Mouse (Mus musculus) ES-E14 (cell line): ENCODE measurements around the gene Smim14.

Experiments used
- CHD2 ChIP-seq: IDR thresholded peaks from 2 replicates; pipeline ENCODE4 v1.6.1; 2014; ENCODE audit warnings: mild to moderate bottlenecking, low read depth, low read length, inconsistent platforms
- HCFC1 ChIP-seq: IDR thresholded peaks from 2 replicates; pipeline ENCODE4 v1.6.1; 2012; ENCODE audit warnings: low read length, inconsistent platforms, borderline replicate concordance; ENCODE audit not compliant: insufficient read depth
- ZC3H11A ChIP-seq: IDR thresholded peaks from 2 replicates; pipeline ENCODE4 v1.6.1; 2012; ENCODE audit warnings: low read depth, mild to moderate bottlenecking, inconsistent platforms, low read length, borderline replicate concordance
- ZNF384 ChIP-seq: IDR thresholded peaks from 2 replicates; pipeline ENCODE4 v1.6.1; 2012; ENCODE audit warnings: low read depth, low read length, inconsistent platforms

DNA sequence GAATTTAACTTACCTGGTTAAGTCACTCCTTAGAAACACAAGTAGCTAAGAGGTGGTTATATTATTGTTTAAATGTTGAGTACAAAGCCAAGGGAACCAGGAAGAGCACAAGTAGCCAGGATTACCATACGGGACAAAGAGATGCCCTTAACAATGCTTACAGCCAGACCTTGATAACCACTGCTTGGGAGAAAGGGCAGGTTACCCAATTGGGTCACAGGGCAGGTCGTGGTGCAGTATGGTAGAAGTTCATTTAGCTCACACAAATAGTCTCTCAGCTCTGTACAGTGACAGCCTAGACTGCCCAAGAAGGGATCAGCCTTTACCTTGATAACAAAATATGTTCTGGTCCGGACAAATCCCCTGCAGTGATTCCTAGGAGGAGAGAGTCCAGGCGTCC is 88.0 kb downstream of the Smim14 start:
- TF ChIP-seq ZC3H11A (no peak), ZNF384 (no peak), HCFC1 (no peak), CHD2 (no peak)
